ENCODE assay signal across 25 mouse cellular contexts in the genomic region with DNA sequence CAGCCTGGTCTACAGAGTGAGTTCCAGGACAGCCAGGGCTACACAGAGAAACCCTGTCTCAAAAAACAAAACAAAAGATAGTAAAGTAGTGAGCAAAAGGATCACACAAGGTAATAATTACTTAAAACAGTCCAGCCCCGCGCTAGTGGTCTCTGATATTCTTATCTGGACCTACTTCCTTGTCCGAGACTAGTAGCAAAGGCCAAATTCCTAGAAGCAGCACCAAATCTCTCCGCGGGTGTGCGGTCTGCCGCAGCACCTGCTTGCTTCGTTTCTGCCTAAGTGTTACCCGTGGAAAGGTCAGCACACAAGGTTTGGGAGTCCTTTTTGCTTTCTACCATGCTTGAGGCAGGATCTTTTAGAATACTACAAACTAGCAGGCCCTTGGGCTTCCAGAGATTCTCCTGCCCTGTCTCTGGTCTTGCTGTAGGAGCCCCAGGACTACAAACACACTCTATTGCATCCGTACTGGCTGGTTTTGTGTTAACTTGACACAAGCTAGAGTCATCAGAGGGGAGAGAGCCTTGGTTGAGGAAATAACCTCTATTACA. TPM values are rescaled to one million over a fixed set of nuclear protein-coding genes. Genes with fewer than 3 reads are reported as not detected.
"Had no signal": no experiment of that assay in that cellular context is flagged by ENCODE, and none has a peak within 500 bp of the region (broad histone marks: within the 10 kb centered on the region; RNA-seq: fewer than 3 reads in every experiment).

No protein-coding gene starts in this region.

- H3K4me2 ChIP-seq: kidney, embryonic 15.5 days; liver, embryonic 11.5 days; lung, embryonic 15.5 days; midbrain, embryonic 11.5 days had no signal

- H3K27ac ChIP-seq: kidney, embryonic 15.5 days; left cerebral cortex, adult 2 months; liver, embryonic 14.5 days; lung, embryonic 15.5 days; stomach, postnatal 0 days had no signal

- DNase-seq: kidney, adult 11 months; kidney, adult 8-10 months; kidney, postnatal 10 days; kidney, postnatal 36 days; layer of hippocampus, postnatal 36 days; lung, adult 18-20 months; lung, postnatal 10 days; lung, postnatal 36 days; midbrain, embryonic 14.5 days had no signal

- H3K36me3 ChIP-seq: kidney, embryonic 15.5 days; lung, embryonic 15.5 days had no signal

- H3K9me3 ChIP-seq: lung, embryonic 15.5 days had no signal

- H3K27me3 ChIP-seq: kidney, embryonic 15.5 days; lung, embryonic 15.5 days; megakaryocyte, embryonic 14.5 days had no signal

- H3K4me3 ChIP-seq: kidney, embryonic 15.5 days; left cerebral cortex, adult 2 months; lung, embryonic 15.5 days had no signal

- H3K9ac ChIP-seq: kidney, embryonic 15.5 days; liver, embryonic 14.5 days; lung, embryonic 15.5 days had no signal

RNA-seq across cellular contexts. Expression of gene Chrna9, which starts 32.8 kb away (rescaled TPM):
- total RNA-seq: layer of hippocampus, adult 8-10 months; layer of hippocampus, postnatal 10 days; layer of hippocampus, postnatal 36 days; left cerebral cortex, adult 2 months; left cerebral cortex, postnatal 10 days; left cerebral cortex, postnatal 36 days; midbrain, postnatal 0 days had no signal
- polyA plus RNA-seq: liver, embryonic 11.5 days; liver, embryonic 14.5 days; midbrain, embryonic 11.5 days; midbrain, embryonic 14.5 days; midbrain, postnatal 0 days; neural tube, embryonic 14.5 days; small intestine, adult 2 months; stomach, embryonic 14.5 days; stomach, postnatal 0 days had no signal
